In the genomic region with DNA sequence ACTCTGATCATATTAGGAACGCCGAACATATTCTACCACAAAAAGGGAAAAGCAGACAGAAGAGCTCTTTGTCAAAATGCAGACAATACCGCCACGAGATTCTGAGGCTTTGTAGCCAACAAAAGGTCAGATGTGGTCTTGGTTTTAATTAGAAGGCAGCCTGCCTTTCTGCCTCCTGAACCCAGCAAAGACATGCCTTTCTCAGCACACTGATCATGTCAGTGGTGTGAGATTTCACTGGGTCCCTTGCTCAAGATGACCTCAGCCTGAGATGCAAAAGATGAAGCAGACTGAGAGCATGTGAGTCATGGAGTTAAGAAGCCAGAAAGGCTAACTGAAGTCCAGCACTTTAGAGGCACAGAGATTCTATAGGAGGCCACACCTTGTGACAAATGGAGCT, we compare ENCODE assay signal across 19 mouse cellular contexts.
DNase-seq lines count a peak whose midpoint lies in the region; ATAC-seq and TF ChIP-seq lines count a peak whose summit lies in the region.
"Had no signal": no experiment of that assay in that cellular context is flagged by ENCODE, and none has a peak within 500 bp of the region (broad histone marks: within the 10 kb centered on the region; RNA-seq: fewer than 3 reads in every experiment).

No protein-coding gene starts in this region.

- TF ChIP-seq CTCF in forebrain, postnatal 0 days (IDR thresholded peaks at IDR 0.05; ENCODE audit: low read depth): no peak

- no peak overlapping the region for H3K27ac ChIP-seq in forebrain, embryonic 12.5 days
- no peak overlapping the region for H3K27ac ChIP-seq in forebrain, postnatal 0 days (ENCODE audit: low read depth, low read length)
- peak overlapping the region; percentile 30; the same call in 1 of the 2 replicates for H3K27ac ChIP-seq in hindbrain, embryonic 12.5 days
- H3K27ac ChIP-seq in midbrain, embryonic 15.5 days: no peak overlapping the region
- H3K27ac ChIP-seq: intestine, embryonic 15.5 days; kidney, postnatal 0 days; left cerebral cortex, adult 2 months; limb, embryonic 13.5 days had no signal

- peaks cover 10% of the 10 kb centered on the region for H3K4me1 ChIP-seq in forebrain, embryonic 12.5 days
- no peaks in the 10 kb centered on the region for H3K4me1 ChIP-seq in forebrain, postnatal 0 days (ENCODE audit: insufficient read depth)
- H3K4me1 ChIP-seq in hindbrain, embryonic 12.5 days: peaks cover 7% of the 10 kb centered on the region
- H3K4me1 ChIP-seq in midbrain, embryonic 15.5 days: peaks cover 13% of the 10 kb centered on the region; the same call in 1 of the 2 replicates
- H3K4me1 ChIP-seq: intestine, embryonic 15.5 days had no signal

- H3K4me3 ChIP-seq in forebrain, embryonic 12.5 days (replicated peaks): no peak overlapping the region
- H3K4me3 ChIP-seq in forebrain, postnatal 0 days (ENCODE audit: low read depth, low read length): no peak overlapping the region
- H3K4me3 ChIP-seq in hindbrain, embryonic 12.5 days: no peak overlapping the region
- H3K4me3 ChIP-seq in midbrain, embryonic 15.5 days: no peak overlapping the region
- H3K4me3 ChIP-seq: intestine, embryonic 15.5 days; left cerebral cortex, adult 2 months; limb, embryonic 13.5 days had no signal

- H3K4me2 ChIP-seq in forebrain, embryonic 12.5 days: no peak overlapping the region
- H3K4me2 ChIP-seq in forebrain, postnatal 0 days (ENCODE audit: low read depth): no peak overlapping the region
- no peak overlapping the region for H3K4me2 ChIP-seq in hindbrain, embryonic 12.5 days (replicated peaks)
- no peak overlapping the region for H3K4me2 ChIP-seq in midbrain, embryonic 15.5 days
- H3K4me2 ChIP-seq: intestine, embryonic 15.5 days; limb, embryonic 13.5 days had no signal

- H3K9me3 ChIP-seq in forebrain, embryonic 12.5 days: no peaks in the 10 kb centered on the region
- no peaks in the 10 kb centered on the region for H3K9me3 ChIP-seq in forebrain, postnatal 0 days (ENCODE audit: low read length)
- H3K9me3 ChIP-seq in hindbrain, embryonic 12.5 days (replicated peaks): no peaks in the 10 kb centered on the region
- no peaks in the 10 kb centered on the region for H3K9me3 ChIP-seq in midbrain, embryonic 15.5 days
- H3K9me3 ChIP-seq: G1E; intestine, embryonic 15.5 days; limb, embryonic 13.5 days had no signal

- 9% methylated on average over 4 of the region's 4 CpGs for WGBS in forebrain, embryonic 12.5 days
- WGBS in forebrain, postnatal 0 days: 6% methylated on average over 4 of the region's 4 CpGs
- WGBS in hindbrain, embryonic 12.5 days: 13% methylated on average over 4 of the region's 4 CpGs
- WGBS in midbrain, embryonic 15.5 days: 16% methylated on average over 4 of the region's 4 CpGs

- no peak for DNase-seq in forebrain, postnatal 0 days
- peak; percentile 78 for DNase-seq in Muller cell, postnatal 12 days (ENCODE audit: inconsistent ontology term)
- no peak for DNase-seq in urinary bladder, postnatal 14 days (ENCODE audit: low spot score)
- no peak for DNase-seq in thymus, postnatal 10 days (ENCODE audit: low spot score in 2 of 2)
- DNase-seq in testis, postnatal 14 days (ENCODE audit: low spot score): no peak
- DNase-seq: adrenal gland, postnatal 36 days; cerebellum, postnatal 36 days; heart, adult 18-20 months; heart, postnatal 14 days; lung, postnatal 36 days; right cerebral cortex, adult 18-20 months had no signal

- ATAC-seq in forebrain, embryonic 12.5 days (ENCODE audit: low FRiP score): no peak
- ATAC-seq in forebrain, postnatal 0 days: no peak
- ATAC-seq in hindbrain, embryonic 12.5 days (ENCODE audit: low FRiP score): 0 out of 2 replicates have a peak, but pooled peaks have one; percentile 47
- ATAC-seq in midbrain, embryonic 15.5 days (replicated peaks): peak; percentile 41; the same call in 1 of the 2 replicates
- ATAC-seq: intestine, embryonic 15.5 days had no signal

- 0 out of 2 replicates have a peak overlapping the region, but pooled peaks have one; percentile 7 for H3K9ac ChIP-seq in forebrain, embryonic 12.5 days
- no peak overlapping the region for H3K9ac ChIP-seq in forebrain, postnatal 0 days
- H3K9ac ChIP-seq in hindbrain, embryonic 12.5 days: no peak overlapping the region
- H3K9ac ChIP-seq in midbrain, embryonic 15.5 days: no peak overlapping the region
- H3K9ac ChIP-seq: intestine, embryonic 15.5 days; limb, embryonic 13.5 days had no signal

- no peaks in the 10 kb centered on the region for H3K27me3 ChIP-seq in forebrain, embryonic 12.5 days
- H3K27me3 ChIP-seq in forebrain, postnatal 0 days (ENCODE audit: insufficient read depth, low read length): no peaks in the 10 kb centered on the region
- no peaks in the 10 kb centered on the region for H3K27me3 ChIP-seq in hindbrain, embryonic 12.5 days
- no peaks in the 10 kb centered on the region for H3K27me3 ChIP-seq in midbrain, embryonic 15.5 days (replicated peaks)
- H3K27me3 ChIP-seq: intestine, embryonic 15.5 days; limb, embryonic 13.5 days had no signal

- H3K36me3 ChIP-seq in forebrain, embryonic 12.5 days (replicated peaks): no peaks in the 10 kb centered on the region
- H3K36me3 ChIP-seq in forebrain, postnatal 0 days (ENCODE audit: insufficient read depth): no peaks in the 10 kb centered on the region
- no peaks in the 10 kb centered on the region for H3K36me3 ChIP-seq in hindbrain, embryonic 12.5 days
- H3K36me3 ChIP-seq in midbrain, embryonic 15.5 days (replicated peaks): no peaks in the 10 kb centered on the region
- H3K36me3 ChIP-seq: G1E; intestine, embryonic 15.5 days; limb, embryonic 13.5 days had no signal

Comparison
In these comparisons a context has a peak if more than half of its experiments do, and no peak if none do; other contexts are left out.
1. ATAC-seq: peak in hindbrain, embryonic 12.5 days (single experiment) and midbrain, embryonic 15.5 days (single experiment); none in forebrain, embryonic 12.5 days (single experiment) and forebrain, postnatal 0 days (single experiment).